Mouse (Mus musculus): ENCODE results near the gene Utp4.
"Not testable (repeated sequence)": the region's sequence is repeated elsewhere in the genome, so short reads cannot be mapped to it uniquely, and the experiment has no call there.

Gene Utp4

DNA sequence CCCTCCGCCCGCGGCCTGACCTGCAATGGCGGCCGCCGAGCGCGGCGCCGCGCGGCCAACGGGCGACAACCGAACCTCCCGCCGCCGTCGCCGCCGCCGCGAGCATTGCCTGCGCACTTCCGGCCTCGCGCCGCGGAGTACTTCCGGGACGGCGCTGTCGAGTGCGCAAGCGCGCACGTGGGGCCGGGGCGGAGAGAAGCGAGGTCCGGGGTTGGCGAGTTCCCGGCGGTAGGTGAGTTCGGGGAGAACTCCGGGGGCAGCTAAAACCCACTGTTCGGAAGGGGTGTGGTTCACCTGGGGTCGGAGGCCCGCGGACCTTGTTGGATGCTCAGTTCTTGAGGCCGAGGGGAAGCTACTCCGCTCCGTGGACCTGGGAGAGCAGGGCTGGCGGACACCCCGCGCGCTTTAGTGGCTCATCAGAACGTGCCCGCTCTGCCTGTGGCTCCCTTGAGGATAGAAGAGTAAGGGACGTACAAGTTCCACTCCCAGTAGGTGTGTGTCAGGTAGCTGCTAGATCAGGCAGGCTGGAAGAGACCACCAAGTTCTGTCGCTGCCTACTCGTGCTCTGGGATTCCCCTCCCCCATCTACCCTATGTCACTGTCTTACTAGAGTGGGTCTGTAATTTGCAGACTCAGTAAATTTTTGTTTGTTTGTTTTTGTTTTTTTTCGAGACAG, at the start of gene Utp4:
Gene Utp4 (plus strand): TSS at position 156 of the 676 bp plus-strand sequence.
- peak; percentile 72 for DNase-seq (ENCODE audit: low spot score)

DNA sequence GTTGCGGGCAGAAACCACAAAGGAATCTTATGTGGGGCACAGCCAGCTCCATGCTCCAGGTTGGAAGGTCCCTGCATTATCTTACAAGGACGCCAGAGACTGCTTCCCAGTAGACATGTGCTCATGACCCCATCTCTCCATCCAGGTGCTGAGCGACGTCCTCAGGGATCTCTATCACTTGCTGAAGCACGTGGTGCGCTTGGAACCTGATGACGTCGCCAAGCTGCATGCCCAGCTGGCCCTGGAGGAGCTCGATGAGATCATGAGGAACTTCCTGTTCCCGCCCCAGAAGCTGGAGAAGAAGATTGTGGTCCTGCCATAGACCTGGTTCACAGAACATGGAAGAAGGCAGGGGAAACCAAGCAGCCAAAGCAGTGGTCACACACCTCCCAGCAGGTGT, 43.4 kb upstream of the Utp4 start:
- DNase-seq (ENCODE audit: low spot score) = no peak

DNA sequence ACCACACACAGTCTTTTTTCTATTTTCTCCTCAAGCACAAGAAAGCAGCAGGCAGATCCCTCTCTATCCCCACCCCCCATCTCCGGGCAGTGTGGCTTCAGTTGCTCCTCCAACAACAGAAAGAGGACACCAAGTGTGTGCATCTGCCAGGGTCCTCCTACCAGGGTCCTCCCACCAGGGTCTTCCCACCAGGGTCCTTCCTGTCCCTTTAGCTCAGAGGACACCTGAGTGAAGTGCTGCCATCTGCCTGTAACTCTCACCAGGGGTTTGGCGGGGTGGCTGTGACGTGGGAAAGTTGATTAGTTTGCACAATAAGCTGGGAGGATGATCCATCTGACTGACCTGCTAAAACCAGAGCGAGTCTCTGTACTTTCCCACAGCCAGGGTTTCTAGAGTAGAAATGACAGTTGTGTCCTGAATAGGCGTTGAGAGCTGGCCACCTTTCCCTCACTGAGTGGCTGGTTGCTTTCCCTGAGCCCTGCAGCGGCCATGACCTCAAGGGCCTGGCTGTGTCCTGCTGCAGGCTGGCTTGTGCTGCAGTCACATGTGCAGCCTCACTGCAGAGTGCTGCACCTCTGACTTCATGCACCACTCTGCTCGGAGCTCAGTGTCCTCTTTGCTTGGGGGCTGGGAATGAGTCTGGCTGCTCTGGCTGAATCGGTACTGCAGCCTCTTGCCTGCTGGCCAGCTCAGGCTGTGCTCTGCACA, 38.7 kb upstream of the Utp4 start:
- no peak for DNase-seq (ENCODE audit: low spot score)

DNA sequence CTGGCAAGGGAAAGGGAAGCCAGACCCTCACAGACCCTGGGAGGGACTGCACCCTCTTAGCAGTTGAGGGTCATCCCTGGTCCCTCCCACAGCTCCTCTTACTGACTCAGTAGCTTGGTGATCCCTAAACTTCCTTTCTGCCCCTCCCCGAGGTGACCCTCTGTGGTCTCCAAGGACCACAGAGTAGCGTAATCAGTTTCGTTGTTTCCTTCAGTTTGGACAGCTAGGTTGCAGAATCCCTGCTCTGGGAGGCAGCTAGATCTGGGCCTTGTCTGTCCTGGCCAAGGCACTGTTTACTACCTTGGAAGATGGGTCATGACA, 38.2 kb upstream of the Utp4 start:
- no peak for DNase-seq (ENCODE audit: low spot score)

DNA sequence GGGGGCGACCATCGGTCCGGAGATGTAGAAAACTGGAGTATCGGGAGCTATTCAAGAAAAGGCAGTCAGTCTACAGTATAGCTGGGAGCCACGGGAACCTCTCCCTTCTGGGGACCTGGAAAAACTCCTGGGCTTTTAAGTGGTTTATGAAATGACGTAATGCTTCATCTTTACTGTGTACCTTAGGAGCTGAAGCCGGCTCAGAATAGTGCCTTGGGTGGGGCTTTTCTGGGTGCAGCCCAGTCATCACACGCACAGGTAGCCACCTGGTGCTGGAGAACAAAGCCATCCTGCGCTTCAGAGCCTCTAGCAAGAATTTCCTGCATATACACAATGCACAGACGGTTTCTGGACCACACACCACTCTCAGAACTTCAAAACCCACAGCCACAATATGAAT, 30.6 kb upstream of the Utp4 start:
- no peak for DNase-seq (ENCODE audit: low spot score)

DNA sequence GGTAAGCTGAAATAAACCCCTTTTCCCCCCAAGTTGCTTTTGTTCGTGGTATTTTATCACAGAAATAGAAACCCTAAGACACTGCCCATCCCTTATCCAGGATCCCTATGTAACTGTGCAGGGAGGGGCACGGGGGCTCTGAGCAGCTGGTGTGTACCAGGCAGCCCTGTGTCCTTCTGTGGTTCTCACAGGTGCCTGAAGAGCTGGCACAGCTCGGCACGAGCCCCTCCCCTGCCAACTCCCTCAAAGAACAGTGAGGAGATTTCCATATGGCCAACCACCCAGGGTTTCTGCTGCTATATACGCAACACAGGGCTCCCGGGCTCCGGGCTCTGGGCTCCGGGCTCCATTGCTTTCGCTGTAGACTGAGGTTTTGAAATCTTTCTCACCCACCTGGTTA, 28.1 kb upstream of the Utp4 start:
- DNase-seq (ENCODE audit: low spot score) = no peak

DNA sequence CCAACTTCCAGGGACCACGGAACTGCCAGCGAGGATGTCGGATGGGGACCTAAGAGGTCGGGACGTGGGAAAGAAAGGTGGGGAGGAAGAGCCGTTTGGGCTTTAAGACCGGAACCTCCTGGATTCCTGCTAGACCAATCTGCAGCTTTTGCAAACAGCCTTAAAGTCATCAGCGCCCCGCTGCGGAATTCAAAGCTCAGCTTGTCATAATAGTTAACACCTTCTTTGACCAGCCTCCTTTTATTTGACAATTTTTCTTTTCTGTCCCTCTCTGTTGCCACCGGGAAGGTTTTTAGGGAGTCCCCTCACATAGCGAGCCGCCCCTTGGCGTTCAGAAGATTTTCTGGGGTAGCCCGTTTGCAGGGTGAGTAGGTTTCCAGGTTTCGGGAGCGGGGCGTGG, 23.4 kb upstream of the Utp4 start, which contains the start of gene Has3:
Gene Has3 (plus strand): TSS at position 192 of the 400 bp plus-strand sequence.
- DNase-seq (ENCODE audit: low spot score) = no peak

DNA sequence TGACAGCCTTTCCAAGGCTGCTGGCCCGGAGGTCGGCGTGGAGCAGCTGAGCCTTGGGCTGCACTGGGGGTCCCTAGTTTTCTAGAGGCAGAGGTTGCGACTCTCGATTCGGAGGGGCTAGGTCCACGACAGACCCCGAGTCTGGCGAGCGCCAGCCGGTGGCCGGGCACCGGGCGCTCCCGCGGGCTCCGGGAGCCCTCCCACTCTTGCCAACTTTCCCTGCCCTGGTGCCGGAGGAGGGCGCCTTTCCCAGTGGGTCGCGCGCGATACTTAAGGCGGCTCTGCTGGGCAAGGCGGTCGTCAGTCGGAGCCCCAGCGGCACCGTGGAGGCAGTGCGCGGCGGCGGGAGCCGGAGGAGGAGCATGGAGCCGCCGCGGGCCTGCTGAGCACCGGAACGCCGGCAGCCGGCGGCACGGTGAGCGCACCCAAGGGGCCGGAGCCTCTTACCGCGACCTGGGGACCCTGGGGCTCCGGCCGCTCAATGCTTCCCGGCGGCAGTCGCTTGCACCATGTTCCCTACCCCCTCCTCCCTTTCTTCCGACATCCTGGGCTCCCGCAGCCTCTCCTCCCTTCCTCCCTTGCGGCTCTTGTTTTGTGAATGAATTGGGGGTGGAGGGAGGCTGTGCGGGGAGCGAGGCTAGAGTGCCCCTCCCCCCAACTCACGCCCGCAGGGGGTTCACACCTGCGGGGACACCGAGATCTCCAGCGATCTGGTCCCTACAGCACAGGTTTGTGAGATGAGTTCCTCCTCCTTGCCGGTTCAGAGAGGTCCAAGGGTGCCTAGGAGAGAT, 22.7 kb upstream of the Utp4 start:
- DNase-seq (ENCODE audit: low spot score) = peak; percentile 18

DNA sequence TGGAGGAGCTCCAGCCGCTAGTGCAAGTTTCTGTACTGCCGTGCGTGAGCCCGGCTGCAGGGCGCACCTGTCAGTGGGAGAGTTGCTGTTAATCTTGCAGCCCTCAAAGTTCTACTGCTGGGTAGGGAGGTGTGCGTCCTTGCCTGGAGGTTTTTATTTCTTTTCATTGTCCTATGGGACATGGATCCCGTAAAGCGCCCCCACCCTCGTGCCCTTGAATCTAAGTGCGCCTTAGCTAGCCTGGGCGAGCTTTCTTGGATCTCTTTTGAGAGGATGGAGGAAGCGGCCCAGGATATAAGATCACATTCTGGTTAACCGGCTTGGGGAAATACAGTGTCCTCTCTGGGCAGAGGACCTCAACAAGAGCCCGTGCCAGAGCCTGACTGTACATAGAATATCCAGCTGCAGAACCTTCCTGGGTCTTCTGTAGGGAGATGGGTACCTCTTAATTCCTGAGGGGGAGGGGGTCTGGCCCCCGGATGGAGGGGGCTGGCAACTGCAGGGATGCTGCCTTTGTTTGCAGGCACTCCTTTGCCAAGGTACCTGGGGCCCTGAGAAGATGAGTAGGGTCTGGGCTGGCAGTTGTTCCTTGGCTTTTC, 22.0 kb upstream of the Utp4 start:
- DNase-seq (ENCODE audit: low spot score) = no peak

DNA sequence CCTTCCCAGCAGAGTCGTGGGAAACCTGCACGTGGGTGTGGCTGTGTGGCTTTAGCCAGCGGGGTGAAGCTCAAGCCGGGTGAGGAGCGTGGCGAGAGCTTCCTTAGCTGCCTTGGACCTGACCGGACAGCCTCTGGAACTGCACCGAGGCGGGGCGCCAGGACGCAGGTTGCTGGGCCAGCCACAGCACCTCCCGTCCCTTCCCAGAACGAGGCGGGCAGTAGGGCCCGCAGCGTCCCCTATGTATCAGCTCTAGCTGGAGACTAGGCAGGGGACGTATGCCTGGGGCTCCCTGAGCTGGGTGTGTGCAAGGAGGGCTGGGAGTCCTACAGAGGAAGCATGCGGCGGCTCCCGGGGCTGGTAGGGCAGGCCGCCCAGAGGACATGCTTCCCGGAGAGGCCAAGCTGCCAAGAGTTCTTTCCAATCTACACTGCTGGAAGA, 21.5 kb upstream of the Utp4 start:
- DNase-seq (ENCODE audit: low spot score) = peak; percentile 34

DNA sequence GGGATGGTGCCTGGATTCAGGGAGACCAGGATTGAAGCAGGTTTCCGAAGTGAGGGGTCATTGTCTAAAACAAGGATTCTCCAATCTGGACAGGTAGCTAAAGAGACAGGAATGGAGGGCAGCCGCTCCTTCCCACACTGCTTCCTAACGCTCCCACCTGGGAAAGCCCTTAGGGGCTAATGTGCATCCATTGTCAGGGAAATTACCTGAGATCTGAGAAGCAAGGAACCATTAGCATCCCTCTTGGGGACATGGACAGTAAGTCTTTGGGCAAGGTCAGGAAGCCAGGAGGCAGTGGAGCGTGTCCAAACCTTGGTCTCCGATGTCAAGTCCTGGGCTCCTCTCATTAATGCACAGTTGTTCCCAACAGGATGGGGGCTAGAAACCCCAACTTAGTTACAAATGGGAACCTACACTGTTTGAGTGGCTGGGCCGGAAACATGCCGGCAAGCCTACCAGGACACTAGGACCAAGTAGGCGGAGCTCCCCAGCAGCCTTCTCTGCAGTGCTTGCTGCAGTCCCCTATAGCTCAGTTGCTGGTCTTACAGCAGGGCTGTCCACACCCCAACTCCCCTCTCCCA, 20.9 kb upstream of the Utp4 start:
- DNase-seq (ENCODE audit: low spot score) = no peak

DNA sequence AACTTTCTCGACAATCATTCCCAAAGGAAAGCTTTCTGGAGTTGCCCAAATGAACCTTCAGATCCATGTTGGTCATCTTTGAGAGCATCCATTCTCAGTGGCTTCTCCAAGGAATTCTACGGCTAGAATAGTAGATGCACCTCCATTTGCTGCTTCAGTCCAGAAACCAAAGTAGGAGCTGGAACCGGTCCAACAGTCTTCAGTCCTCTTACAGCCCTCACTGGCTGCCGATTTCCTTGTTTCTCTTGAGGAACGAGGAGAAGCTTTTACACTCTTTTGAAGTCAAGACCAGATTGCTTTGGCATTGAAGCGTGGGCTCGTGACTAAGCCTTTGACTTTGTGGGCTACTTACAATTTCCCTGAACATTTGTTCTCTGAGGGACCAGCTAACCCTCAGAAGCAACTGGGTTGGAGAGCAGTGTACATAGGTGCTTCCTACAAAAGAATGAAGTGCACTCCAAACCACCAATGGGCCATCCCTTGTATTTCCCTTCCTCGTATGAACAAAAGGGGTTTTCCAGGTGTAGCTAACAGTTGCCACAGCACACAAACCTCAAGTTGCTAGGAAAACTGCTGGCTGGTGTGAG, 13.2 kb upstream of the Utp4 start:
- DNase-seq (ENCODE audit: low spot score) = no peak

DNA sequence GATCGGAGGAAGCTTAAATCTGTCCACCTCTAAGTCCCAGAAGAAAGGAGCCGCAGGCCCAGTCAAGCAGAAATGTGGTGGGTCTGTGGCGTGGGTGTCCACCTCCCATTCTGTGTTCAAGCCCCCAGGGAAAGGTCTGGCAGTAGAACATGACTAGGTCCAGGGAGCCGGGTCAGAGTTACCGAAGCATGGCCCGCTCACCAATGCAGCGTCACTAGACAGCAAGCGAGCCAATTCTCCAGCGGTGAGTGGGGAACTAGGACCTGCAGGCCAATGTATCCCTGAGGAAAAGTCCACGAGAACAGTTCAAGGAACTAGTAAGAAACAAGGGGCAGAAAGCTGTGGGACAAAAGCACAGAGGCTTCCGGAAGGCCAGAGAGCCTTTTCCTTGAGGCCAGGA, 9.3 kb upstream of the Utp4 start:
- DNase-seq (ENCODE audit: low spot score) = not testable (repeated sequence)

DNA sequence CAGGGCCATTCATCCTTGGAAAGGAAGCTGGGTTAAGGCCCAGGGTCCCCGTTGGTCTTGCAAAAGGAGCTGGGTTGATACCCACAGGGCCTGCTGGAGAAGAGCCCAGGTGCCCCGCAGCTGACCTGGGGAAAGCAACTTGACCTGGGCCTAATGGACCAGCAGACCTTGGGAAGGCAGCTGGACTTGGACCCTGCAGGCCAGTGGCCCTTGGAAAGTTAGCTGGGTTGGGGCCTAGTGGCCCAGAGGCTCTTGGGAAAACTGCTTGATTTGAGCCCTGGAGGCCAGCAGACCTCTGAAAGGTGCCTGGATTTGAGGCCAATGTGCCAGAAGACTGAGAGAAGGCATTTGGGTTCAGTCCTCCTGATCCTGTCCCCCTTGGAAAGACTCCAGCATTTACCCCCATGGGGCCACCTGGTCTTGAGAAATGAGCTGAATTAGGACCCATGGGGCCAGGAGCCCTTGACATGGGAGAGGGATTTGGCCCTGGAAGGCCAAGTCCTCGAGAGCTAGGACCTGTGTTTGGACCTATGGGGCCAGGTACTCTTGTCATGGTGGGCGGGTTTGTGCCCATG, 8.5 kb upstream of the Utp4 start:
- DNase-seq (ENCODE audit: low spot score) = not testable (repeated sequence)

DNA sequence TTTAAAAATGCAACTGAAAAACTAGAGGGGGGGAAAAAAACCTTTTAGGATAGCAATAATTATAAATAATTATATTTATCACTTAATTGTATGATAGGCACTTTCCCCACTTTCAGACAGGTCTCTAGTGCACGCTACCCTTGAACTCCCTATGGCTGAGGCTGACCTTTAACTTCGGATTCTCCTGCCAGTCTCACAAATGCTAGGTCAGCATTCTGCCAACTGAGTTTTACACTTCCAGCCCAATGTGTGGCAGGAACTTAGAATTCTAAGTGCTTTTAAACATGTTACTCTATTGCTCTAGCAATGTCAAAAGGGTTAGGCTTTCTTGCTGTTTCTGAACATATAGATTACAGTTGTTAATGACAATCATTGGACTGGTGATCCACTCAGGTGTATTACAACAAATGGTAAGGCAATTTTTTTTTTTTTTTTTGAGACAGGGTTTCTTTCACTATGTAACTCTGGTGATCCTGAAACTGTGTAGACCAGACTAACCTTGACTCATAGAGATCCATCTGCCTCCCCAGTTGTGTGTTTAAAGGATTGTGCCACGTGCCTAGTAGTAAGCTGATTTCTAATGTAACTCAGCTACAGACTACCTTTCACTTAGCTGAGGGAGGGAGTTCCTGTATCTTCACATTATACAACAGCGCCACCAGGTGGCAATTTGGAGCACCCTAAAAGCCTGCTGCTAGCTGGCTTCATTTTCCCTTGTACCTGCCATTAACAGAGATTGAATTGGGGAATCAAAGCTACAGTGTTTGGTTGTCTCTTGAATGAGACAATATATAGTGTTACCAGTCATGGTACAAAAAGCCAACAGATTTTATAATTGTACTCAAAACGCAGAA, 5.9 kb upstream of the Utp4 start:
- DNase-seq (ENCODE audit: low spot score) = peak; percentile 25

DNA sequence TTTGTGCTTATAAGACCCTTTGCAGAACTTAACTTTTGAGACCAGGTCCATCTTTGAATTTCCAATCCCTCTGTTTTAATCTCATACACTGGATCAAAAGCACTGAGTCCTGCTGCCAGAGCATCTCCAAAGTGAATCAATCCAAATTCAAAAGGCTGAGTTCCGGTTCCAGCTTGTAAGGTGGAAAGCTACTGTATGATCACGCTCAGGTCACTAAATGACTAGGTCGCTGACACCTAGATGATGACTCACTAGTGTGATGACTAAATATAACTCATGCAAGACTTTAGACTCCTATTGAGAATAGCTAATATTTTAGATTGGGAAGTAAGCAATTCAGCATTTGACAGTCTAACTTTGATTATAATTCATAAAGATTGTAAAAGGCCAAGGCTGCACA, 4.6 kb upstream of the Utp4 start:
- DNase-seq (ENCODE audit: low spot score) = no peak

DNA sequence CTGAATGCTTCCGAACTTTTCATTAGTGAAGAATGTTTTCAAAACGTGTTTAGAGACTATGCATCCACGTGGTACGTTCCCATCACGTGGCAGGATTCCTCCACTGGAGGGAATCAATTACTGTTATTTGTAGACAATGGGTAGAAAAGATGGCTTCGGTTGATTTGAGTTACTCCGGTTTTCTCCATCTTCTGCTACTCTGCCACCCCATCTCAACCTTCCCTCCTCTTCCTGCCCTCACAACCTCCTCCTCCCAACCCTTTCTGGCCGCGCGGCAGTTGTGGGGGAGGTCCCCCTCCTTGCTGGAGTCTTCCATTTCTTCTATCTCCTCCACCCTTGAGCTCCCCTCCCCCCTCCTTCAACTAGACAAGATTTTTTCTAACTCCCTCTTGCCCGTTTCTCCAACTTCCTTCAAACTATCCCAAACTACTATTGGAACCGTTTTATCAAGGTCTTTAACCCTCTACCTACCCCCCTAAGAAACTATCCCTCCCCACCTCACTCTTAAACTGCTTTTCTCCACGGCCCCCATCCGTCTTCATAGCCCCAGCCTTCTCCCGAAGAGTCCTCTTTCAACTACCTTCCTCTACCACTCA, 1.1 kb upstream of the Utp4 start:
- DNase-seq (ENCODE audit: low spot score) = no peak

DNA sequence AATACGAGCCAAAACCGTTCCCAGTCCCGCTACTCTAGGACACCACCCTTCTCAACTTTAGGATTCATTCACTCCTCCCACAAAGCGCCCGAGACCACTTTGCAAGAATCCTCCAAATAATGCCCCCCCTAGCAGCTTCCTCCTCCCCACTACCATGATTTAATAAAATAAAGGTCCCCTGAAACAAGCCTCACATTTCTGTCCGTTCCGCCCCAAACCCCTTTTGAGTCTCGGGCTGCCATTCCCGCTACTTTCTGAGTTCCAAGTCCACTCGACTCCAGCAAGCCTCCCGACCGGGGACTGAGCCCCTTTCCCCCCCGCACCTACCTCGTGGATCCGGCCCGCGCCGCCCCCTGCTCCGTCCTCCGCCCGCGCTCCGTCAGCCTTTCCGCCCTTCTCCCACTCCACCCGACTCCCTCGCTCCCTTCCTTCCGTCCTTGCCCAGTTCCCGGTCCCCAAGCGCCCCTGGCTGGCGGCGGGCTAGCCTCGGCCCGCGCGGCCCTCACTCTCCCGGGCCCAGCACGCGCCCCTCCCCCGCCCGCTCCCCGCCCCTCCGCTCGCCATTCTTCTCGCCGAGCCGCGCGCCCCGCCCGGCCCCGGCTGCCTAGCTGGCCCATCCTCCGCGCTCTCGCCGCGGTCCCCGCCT, 507 bp upstream of the Utp4 start:
- DNase-seq (ENCODE audit: low spot score) = peak; percentile 41

DNA sequence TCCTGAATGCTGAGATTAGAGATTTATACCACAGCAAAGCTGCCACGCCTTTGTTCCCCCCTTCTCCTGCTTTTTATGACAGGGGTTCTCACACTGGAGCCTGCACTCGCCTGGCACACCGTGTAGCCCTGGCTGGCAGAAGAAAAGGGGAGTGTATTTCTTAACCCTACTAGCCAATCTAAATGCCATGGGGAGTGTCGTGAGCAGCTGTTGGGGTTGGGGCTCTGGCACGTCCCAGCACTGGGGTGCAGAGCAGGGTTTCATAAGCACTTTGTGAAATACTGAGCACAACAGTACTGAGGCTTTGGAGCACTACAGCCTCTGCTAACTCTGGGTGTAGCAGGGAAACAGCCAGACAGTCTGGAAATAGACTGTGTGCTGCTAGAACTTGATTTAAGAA, 6.0 kb downstream of the Utp4 start:
- DNase-seq (ENCODE audit: low spot score) = no peak

Measured in ovary, postnatal 10 days (tissue).